Mouse (Mus musculus) right cerebral cortex, postnatal 4 days (tissue): ENCODE results near the gene Gm49027.

Experiments
- DNase-seq: peaks from one replicate; pipeline ENCODE4 v3.0.0-alpha.2; 2022

The Gm49027 gene

GRCm38 (mm10) chr5:123499717-123500116 is 25.6 kb downstream of the Gm49027 start:
- DNase-seq = no peak

GRCm38 (mm10) chr5:123489935-123490334 is 35.4 kb downstream of the Gm49027 start:
- DNase-seq = no peak

- no peak for DNase-seq
These were observed 36.0 kb downstream of the Gm49027 start, which contains the start of the genes Lrrc43 and Il31 for GRCm38 (mm10) chr5:123489112-123489785. Gene Lrrc43 (plus strand): TSS chr5:123489305. Gene Il31 (minus strand): TSS chr5:123489489.

- no peak for DNase-seq
These were observed 37.5 kb downstream of the Gm49027 start for GRCm38 (mm10) chr5:123487659-123488395.

GRCm38 (mm10) chr5:123473817-123474216 is 51.5 kb downstream of the Gm49027 start:
- DNase-seq = no peak

GRCm38 (mm10) chr5:123470784-123471400 is 54.4 kb downstream of the Gm49027 start:
- no peak for DNase-seq

GRCm38 (mm10) chr5:123464638-123465037 is 60.6 kb downstream of the Gm49027 start:
- DNase-seq = no peak
